Mouse (Mus musculus) liver, adult (tissue): ENCODE measurements around the gene Sell.

ENCODE experiments used
- GATA4 ChIP-seq: IDR thresholded peaks from 2 replicates; pipeline ENCODE4 v1.6.1; 2014; ENCODE audit warnings: mild to moderate bottlenecking, low read length; ENCODE audit not compliant: insufficient replicate concordance

Sell gene

GRCm38 (mm10) chr1:164061925-164062324 lies at the start of gene Sell:
Sell (plus strand) TSS chr1:164061982.
- no peak for TF ChIP-seq GATA4

GRCm38 (mm10) chr1:164014616-164015015 lies 47.2 kb upstream of the Sell start:
- TF ChIP-seq GATA4: no peak

GRCm38 (mm10) chr1:164018221-164018896 lies 43.4 kb upstream of the Sell start:
- TF ChIP-seq GATA4: no peak

- no peak for TF ChIP-seq GATA4
These were observed 42.0 kb upstream of the Sell start for GRCm38 (mm10) chr1:164019789-164020188.

GRCm38 (mm10) chr1:164025685-164026084 lies 36.1 kb upstream of the Sell start:
- no peak for TF ChIP-seq GATA4

GRCm38 (mm10) chr1:164027416-164027815 lies 34.4 kb upstream of the Sell start:
- TF ChIP-seq GATA4: no peak

- no peak for TF ChIP-seq GATA4
These were observed 21.2 kb upstream of the Sell start for GRCm38 (mm10) chr1:164040385-164041135.

- TF ChIP-seq GATA4: peak; percentile 78; the same call in 1 of the 2 replicates
These were observed 18.2 kb upstream of the Sell start for GRCm38 (mm10) chr1:164043549-164043948.

- no peak for TF ChIP-seq GATA4
These were observed 13.8 kb upstream of the Sell start, which contains the start of gene Sele for GRCm38 (mm10) chr1:164047934-164048333. Sele (plus strand) TSS chr1:164048234.

- no peak for TF ChIP-seq GATA4
These were observed 8.2 kb upstream of the Sell start for GRCm38 (mm10) chr1:164053561-164053960.

- TF ChIP-seq GATA4: no peak
These were observed 7.0 kb upstream of the Sell start for GRCm38 (mm10) chr1:164054800-164055199.

- TF ChIP-seq GATA4: no peak
These were observed 1.7 kb upstream of the Sell start for GRCm38 (mm10) chr1:164060071-164060470.

GRCm38 (mm10) chr1:164061278-164061677 lies 504 bp upstream of the Sell start:
- TF ChIP-seq GATA4: no peak

GRCm38 (mm10) chr1:164062856-164063255 lies 1.1 kb downstream of the Sell start:
- no peak for TF ChIP-seq GATA4

- TF ChIP-seq GATA4: no peak
These were observed 2.0 kb downstream of the Sell start for GRCm38 (mm10) chr1:164063745-164064144.

- no peak for TF ChIP-seq GATA4
These were observed 7.5 kb downstream of the Sell start for GRCm38 (mm10) chr1:164069261-164069660.
